Mouse (Mus musculus): ENCODE measurements around the gene Atxn2. TPM values are rescaled to one million over a fixed set of nuclear protein-coding genes. Genes with fewer than 3 reads are reported as not detected.

The Atxn2 gene
- polyA plus RNA-seq, 1 experiment from 2014 or later = 209 TPM

DNA sequence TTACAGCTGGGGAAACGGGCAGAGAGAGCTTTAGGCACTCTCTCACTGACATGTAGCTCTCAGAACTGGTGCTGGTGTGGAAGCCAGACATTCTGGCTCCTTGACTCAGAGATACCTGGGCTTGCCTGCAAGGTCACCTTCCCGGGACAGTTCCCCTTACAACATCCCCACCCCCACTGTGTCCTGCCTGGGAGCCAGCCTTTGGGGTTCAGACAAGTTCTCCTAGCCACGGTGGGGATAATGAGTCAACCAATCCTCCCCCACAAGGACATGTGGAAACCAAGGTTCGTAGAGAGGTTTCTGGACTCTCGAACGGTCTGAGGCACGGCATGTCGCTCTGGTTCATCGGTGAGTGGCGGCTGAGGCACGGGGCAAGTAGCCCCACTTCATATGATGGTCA is 145.6 kb downstream of the Atxn2 start:
- no peak for DNase-seq (ENCODE audit: low read depth, low spot score)
- no peak for ATAC-seq
- ChIA-PET POLR2A (no interaction called here), CTCF (no interaction called here)
- in situ Hi-C loops (cut with MboI; ENCODE audit: low pct_unique_long_range_greater_than_20kb) = no loop called here
- TF ChIP-seq CTCF (IDR thresholded peaks at IDR 0.05) = no peak
- no peaks in the 10 kb centered on the region for H3K27me3 ChIP-seq

DNA sequence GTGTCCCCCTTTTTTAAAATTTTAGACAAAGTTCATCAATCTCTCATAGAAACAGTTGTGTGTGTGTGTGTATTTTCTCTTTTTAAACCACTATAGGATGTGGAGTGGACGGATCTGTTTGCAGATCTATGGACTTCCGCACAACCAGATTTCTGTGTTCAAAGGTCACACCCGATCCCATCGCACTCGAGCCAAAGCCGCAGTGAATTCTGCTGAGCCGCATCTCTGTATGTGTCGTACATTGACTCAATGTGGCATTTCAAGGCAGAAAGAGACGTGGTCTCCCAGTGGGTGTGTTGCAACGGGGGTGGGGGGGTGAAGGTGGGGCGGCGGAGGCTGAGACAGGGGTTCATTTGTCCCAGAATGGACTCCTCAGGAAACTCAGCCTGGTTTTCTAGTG is 147.3 kb downstream of the Atxn2 start:
- ATAC-seq = no peak
- no peak for TF ChIP-seq CTCF (IDR thresholded peaks at IDR 0.05)
- POLR2A ChIA-PET = no interaction called here
- no peak for DNase-seq (ENCODE audit: low read depth, low spot score)
- CTCF ChIA-PET = no interaction called here
- in situ Hi-C loops (cut with MboI; ENCODE audit: low pct_unique_long_range_greater_than_20kb) = no loop called here
- H3K27me3 ChIP-seq = no peaks in the 10 kb centered on the region

DNA sequence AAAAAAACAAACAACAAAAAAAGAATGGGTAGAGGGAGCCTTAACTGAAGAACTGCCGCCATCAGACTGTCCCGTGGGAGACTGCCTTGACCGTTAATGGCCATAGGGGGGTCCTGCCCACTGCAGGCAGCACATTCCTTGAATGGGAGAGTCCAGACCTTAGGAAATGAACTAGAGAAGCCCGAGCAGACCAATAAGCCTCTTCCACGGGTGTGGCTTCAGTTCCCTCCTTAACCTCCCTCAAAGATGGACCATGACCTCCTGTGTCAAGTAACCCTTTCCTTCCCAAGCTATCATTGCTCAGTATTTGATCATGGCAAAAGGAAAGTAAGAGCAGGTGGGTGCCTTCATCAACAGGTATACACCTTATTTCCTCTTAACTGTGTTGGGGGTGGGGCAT is 150.8 kb downstream of the Atxn2 start:
- DNase-seq (ENCODE audit: low read depth, low spot score) (no peak), ATAC-seq (no peak)
- ChIA-PET POLR2A (no interaction called here), CTCF (interaction anchor here (1.4 to 1.6 kb wide), 2 partner anchors 10 to 11 kb away, joined by 3 read pairs; no protein-coding TSS in a partner anchor)
- in situ Hi-C loops (cut with MboI; ENCODE audit: low pct_unique_long_range_greater_than_20kb) = no loop called here
- no peaks in the 10 kb centered on the region for H3K27me3 ChIP-seq
- TF ChIP-seq CTCF (IDR thresholded peaks at IDR 0.05) = no peak

DNA sequence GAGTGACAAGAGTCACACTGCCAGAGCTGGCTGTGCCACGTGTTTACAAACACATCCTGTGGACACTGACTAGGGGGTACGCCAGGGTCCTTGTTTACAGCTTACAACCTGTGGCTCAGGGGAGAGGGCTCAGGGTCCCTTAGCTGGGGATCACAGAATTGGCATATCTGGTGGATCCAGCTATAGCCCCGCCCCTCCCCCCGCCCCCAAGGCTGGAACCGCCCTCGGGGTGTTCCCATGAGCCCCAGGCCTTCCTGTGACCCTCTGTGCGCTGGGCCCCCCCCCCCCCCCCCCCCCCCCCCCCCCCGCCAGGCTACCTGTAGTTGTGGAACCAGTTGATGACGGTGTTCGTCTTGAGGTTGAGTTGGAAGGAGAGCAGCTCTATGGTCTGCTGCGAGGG is 153.2 kb downstream of the Atxn2 start:
- no peak for DNase-seq (ENCODE audit: low read depth, low spot score)
- ChIA-PET CTCF (no interaction called here), POLR2A (interaction anchor here (0.6 kb wide), 1 partner anchor 26 kb away, joined by 3 read pairs; no protein-coding TSS in a partner anchor)
- no peaks in the 10 kb centered on the region for H3K27me3 ChIP-seq
- TF ChIP-seq CTCF (IDR thresholded peaks at IDR 0.05) = no peak
- in situ Hi-C loops (cut with MboI; ENCODE audit: low pct_unique_long_range_greater_than_20kb) = no loop called here
- no peak for ATAC-seq

Other genes starting within 250 kb of the Atxn2 start
- 0.10 TPM for gene Adam1b, start 207.9 kb upstream of the Atxn2 start, polyA plus RNA-seq (2021)
- gene Adam1a, start 165.9 kb upstream of the Atxn2 start, polyA plus RNA-seq (2021) = 2.5 TPM
- gene Gm42878, start 165.9 kb upstream of the Atxn2 start, polyA plus RNA-seq (2021) = 0.19 TPM
- gene Mapkapk5, start 165.4 kb upstream of the Atxn2 start, polyA plus RNA-seq (2021) = 72.2 TPM
- 470 TPM for gene Aldh2, start 117.5 kb upstream of the Atxn2 start, polyA plus RNA-seq (2021)
- gene Acad12, start 92.4 kb upstream of the Atxn2 start, polyA plus RNA-seq (2021) = 29.8 TPM
- gene Acad10, start 50.8 kb upstream of the Atxn2 start, polyA plus RNA-seq (2021) = 34.7 TPM
- gene Brap, start 50.8 kb upstream of the Atxn2 start, polyA plus RNA-seq (2021) = 65.3 TPM
- 22.2 TPM for gene Sh2b3, start 126.3 kb downstream of the Atxn2 start, polyA plus RNA-seq (2021)
- 17.9 TPM for gene Pheta1, start 137.6 kb downstream of the Atxn2 start, polyA plus RNA-seq (2021)

All from Patski (cell line).